Mouse (Mus musculus) midbrain, embryonic 13.5 days (tissue): ENCODE data around the gene Kdelr2. TPM values are rescaled to one million over a fixed set of nuclear protein-coding genes. Genes with fewer than 3 reads are reported as not detected.
"Not testable (repeated sequence)": the region's sequence is repeated elsewhere in the genome, so short reads cannot be mapped to it uniquely, and the experiment has no call there.

Experiments used
- ATAC-seq: fragments of 200-750 bp; cut with Nextera tagmentation; 2 replicates; pipeline ENCODE4 v1.8.0; 2017; ENCODE audit warnings: mild to moderate bottlenecking, moderate TSS enrichment, moderate library complexity
- H3K27ac ChIP-seq: fragments of 300-500 bp; sonication (generic); 2 replicates; pipeline ENCODE4 v1.5.1; 2015; ENCODE audit warnings: inconsistent platforms, mild to moderate bottlenecking, moderate library complexity
- H3K27me3 ChIP-seq: fragments of 300-500 bp; sonication (generic); 2 replicates; pipeline ENCODE4 v1.6.1; 2015; ENCODE audit warnings: mild to moderate bottlenecking, inconsistent platforms
- H3K36me3 ChIP-seq: fragments of 300-500 bp; sonication (generic); 2 replicates; pipeline ENCODE4 v1.6.1; 2015; ENCODE audit warnings: mild to moderate bottlenecking, inconsistent platforms
- H3K4me1 ChIP-seq: fragments of 300-500 bp; sonication (generic); replicated peaks from 2 replicates; pipeline ENCODE4 v1.6.1; 2015; ENCODE audit warnings: inconsistent platforms
- H3K4me2 ChIP-seq: fragments of 300-500 bp; sonication (generic); replicated peaks from 2 replicates; pipeline ENCODE4 v1.6.1; 2015; ENCODE audit warnings: moderate library complexity, mild to moderate bottlenecking, inconsistent platforms
- H3K4me3 ChIP-seq: fragments of 300-500 bp; sonication (generic); replicated peaks from 2 replicates; pipeline ENCODE4 v1.5.1; 2015; ENCODE audit warnings: mild to moderate bottlenecking, inconsistent platforms
- H3K9ac ChIP-seq: fragments of 300-500 bp; sonication (generic); replicated peaks from 2 replicates; pipeline ENCODE4 v1.6.1; 2015; ENCODE audit warnings: mild to moderate bottlenecking, inconsistent platforms
- H3K9me3 ChIP-seq: fragments of 300-500 bp; sonication (generic); 2 replicates; pipeline ENCODE4 v1.6.1; 2016; ENCODE audit warnings: mild to moderate bottlenecking, inconsistent platforms
- WGBS: fragments of 180-500 bp; shearing (Covaris S2); methylation state at CpG from one replicate; pipeline ENCODE4 v1.1.7; 2015; 5-methylcytosine and 5-hydroxymethylcytosine counted together
- polyA plus RNA-seq: library from polyadenylated mRNA; unstranded; fragments of >200 nt; fragmentation: Nextera tagmentation; extraction: Ambion mirVana; gene quantifications from 2 replicates; pipeline ENCODE4 v1.2.1, GENCODE M21; 2015

Kdelr2 gene
- polyA plus RNA-seq, 1 experiment from 2014 or later = 138 TPM

DNA sequence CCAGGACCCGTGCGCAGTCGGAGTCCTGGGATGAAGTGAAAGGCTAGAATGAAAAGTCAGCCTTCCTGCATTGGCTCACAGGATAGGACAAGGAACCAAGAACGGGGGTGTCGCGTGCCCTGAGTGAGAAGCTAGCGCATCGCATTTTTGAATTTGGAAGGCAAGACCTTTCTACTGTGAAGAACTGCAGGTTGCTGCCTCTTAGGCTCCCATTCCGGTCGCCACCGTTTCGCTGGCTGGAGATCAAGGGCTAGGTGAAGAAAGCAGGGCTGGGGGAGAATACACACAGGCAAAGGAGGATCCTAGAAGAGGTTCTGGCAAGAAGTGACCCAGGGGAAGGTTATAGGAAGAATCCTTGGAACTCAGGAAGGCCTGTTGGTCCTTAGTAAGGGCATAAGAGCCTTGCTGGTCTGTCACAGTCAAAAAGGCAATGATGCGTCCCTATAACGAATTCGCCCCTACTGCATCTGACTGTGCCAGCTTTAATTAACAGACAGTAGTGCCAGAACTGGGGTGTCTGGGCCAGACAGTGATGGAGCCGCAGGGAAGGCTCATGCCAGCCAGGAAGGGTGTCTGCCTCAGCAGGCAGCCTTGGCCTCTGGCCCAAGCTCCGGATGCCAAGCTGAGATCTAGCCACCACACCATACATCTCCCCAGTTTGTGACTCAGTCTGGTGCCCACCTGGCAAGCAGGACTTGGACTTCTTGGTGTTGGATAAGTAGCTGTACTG lies 33.1 kb upstream of the Kdelr2 start:
- H3K27ac ChIP-seq = no peak overlapping the region
- no peak overlapping the region for H3K9ac ChIP-seq
- peaks cover 15% of the 10 kb centered on the region for H3K4me1 ChIP-seq
- no peak for ATAC-seq
- H3K4me3 ChIP-seq = peak overlapping the region; percentile 32
- H3K27me3 ChIP-seq = peaks cover 90% of the 10 kb centered on the region
- H3K9me3 ChIP-seq = no peaks in the 10 kb centered on the region
- H3K36me3 ChIP-seq = no peaks in the 10 kb centered on the region
- peak overlapping the region; percentile 52 for H3K4me2 ChIP-seq
- WGBS = 26% methylated on average over 17 of the region's 17 CpGs

DNA sequence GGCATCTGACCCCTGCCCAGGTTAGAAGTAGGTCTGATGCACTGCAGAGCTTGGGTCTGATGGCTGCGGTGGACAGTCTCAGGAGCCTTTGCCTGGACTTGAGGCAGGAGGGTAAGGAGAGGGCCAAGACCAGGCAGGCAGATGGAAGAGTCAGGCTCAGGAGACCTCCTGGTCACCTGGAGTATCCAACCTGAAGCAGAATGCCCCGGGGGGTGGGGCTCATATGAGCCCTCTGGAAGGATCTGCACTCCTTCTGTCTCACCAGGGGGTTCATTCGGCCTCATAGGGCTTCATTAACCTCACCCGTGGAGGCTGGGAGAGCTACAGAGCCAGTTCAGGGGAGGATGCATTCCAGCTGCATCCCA lies 32.5 kb upstream of the Kdelr2 start:
- WGBS = 43% methylated on average over 4 of the region's 4 CpGs
- Histone ChIP-seq H3K4me1 (peaks cover 15% of the 10 kb centered on the region), H3K4me3 (no peak overlapping the region), H3K27ac (no peak overlapping the region), H3K36me3 (no peaks in the 10 kb centered on the region), H3K9me3 (no peaks in the 10 kb centered on the region), H3K27me3 (peaks cover 89% of the 10 kb centered on the region), H3K9ac (no peak overlapping the region), H3K4me2 (no peak overlapping the region)
- ATAC-seq = no peak; the same call in 1 of the 2 replicates

- H3K27me3 ChIP-seq = peaks cover 79% of the 10 kb centered on the region
- ATAC-seq = no peak
- 3% methylated on average over 35 of the region's 35 CpGs for WGBS
These were observed 30.8 kb upstream of the Kdelr2 start for GRCm38 (mm10) chr5:143372818-143373217.

DNA sequence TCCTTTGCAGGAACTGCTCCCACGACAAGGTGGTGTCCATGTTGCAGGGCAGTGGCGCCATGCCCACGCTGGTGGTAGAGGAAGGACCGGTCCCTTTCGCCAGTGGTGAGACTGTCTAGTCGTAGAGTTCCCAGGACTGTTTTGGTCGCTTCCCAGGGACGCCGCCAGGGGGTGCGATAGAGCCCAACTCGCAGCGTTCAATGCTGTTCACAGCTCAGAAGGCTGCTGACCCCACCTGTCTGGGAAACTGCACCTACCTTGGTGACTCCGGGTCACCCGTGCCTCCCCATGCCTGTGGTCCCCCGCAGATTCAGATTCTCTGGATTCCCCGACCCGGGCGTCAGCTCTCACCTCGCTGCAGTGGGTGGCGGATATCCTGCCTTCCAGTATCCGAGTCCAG lies 28.4 kb upstream of the Kdelr2 start:
- H3K27me3 ChIP-seq = peaks cover 55% of the 10 kb centered on the region
- peak overlapping the region; percentile 15; the same call in 1 of the 2 replicates for H3K4me3 ChIP-seq
- no peaks in the 10 kb centered on the region for H3K9me3 ChIP-seq
- peak overlapping the region; percentile 42 for H3K4me2 ChIP-seq
- no peaks in the 10 kb centered on the region for H3K36me3 ChIP-seq
- WGBS = 10% methylated on average over 21 of the region's 21 CpGs
- H3K27ac ChIP-seq = no peak overlapping the region
- ATAC-seq = 0 out of 2 replicates have a peak, but pooled peaks have one; percentile 14
- H3K9ac ChIP-seq = no peak overlapping the region
- peaks cover 7% of the 10 kb centered on the region; the same call in 1 of the 2 replicates for H3K4me1 ChIP-seq

More at GRCm38 (mm10) chr5:143372818-143373217, 30.8 kb upstream of the Kdelr2 start:
- no peaks in the 10 kb centered on the region for H3K9me3 ChIP-seq
- H3K27ac ChIP-seq = no peak overlapping the region
- peak overlapping the region; percentile 33 for H3K4me3 ChIP-seq
- peak overlapping the region; percentile 54 for H3K4me2 ChIP-seq
- H3K36me3 ChIP-seq = no peaks in the 10 kb centered on the region
- peaks cover 15% of the 10 kb centered on the region for H3K4me1 ChIP-seq
- H3K9ac ChIP-seq = 0 out of 2 replicates have a peak overlapping the region, but pooled peaks have one; percentile 49

- no peak for ATAC-seq
These were observed 27.5 kb upstream of the Kdelr2 start for GRCm38 (mm10) chr5:143376156-143376555.

DNA sequence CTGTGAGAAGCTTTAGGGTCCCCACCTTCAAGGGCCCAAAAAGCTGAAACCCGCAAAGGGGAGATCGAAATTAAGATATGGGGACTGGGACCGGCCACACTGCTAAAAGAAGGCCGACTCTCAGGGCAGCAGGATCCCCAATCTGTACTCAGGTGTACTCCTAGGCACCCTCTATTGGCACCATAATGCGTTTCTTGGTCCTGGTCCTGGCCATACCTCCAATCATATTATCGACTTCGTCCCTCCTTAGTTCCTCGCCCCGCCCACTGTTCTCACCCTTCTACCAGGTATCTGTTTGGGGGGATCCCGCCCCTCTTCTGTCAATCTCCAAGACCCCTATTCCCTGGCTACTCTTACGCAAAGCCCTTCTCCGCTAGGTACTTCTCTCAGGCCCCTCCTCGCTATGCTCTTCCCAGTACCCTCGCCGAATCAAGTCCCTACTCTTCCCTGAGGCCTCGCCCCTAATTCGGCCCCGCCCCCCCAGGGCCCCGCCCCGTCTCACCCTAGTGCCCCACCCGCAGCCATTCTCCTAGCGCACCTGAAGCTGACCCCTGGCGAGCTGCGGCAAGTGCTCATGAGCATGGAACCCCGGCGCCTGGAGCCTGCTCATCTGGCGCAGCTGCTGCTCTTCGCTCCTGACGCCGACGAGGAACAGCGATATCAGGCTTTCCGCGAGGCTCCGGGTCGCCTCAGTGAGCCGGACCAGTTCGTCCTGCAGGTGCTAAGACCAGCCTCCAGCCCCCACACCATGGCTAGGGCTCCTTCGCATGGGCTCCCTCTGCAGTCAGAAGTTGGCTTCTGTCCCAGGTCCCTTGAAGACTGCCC lies 16.6 kb upstream of the Kdelr2 start:
- WGBS = 9% methylated on average over 39 of the region's 39 CpGs
- peak overlapping the region; percentile 60 for H3K4me2 ChIP-seq
- H3K36me3 ChIP-seq = no peaks in the 10 kb centered on the region
- H3K9me3 ChIP-seq = no peaks in the 10 kb centered on the region
- peak overlapping the region; percentile 34 for H3K4me3 ChIP-seq
- H3K27me3 ChIP-seq = peaks cover 42% of the 10 kb centered on the region
- no peak overlapping the region for H3K27ac ChIP-seq
- peak overlapping the region; percentile 55; the same call in 1 of the 2 replicates for H3K9ac ChIP-seq
- peak; percentile 45; the same call in 1 of the 2 replicates for ATAC-seq
- H3K4me1 ChIP-seq = peaks cover 10% of the 10 kb centered on the region

More at GRCm38 (mm10) chr5:143376156-143376555, 27.5 kb upstream of the Kdelr2 start:
- Histone ChIP-seq H3K27ac (no peak overlapping the region), H3K9me3 (no peaks in the 10 kb centered on the region), H3K4me1 (peaks cover 3% of the 10 kb centered on the region; the same call in 1 of the 2 replicates), H3K27me3 (peaks cover 46% of the 10 kb centered on the region), H3K9ac (no peak overlapping the region), H3K4me3 (no peak overlapping the region), H3K36me3 (no peaks in the 10 kb centered on the region), H3K4me2 (no peak overlapping the region)
- 87% methylated on average over 4 of the region's 4 CpGs for WGBS

DNA sequence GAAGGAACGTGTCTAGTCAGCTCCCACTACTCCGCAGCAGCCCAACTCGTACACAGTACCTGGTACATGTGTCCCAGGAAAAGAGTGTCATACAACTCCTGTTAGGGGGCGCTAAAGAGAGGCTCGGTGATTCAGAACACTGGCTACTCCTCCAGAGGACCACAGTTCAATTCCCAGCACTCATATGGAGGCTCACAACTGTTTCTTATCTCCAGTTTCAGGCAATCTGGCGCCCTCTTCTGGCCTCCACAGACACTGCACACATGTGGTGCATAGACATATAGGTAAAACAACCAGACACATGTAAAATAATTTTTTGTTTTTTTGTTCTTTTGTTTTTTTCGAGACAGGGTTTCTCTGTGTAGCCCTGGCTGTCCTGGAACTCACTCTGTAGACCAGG lies 9.5 kb upstream of the Kdelr2 start:
- 0 out of 2 replicates have a peak, but pooled peaks cover under 1% of the 10 kb centered on the region for H3K27me3 ChIP-seq
- no peaks in the 10 kb centered on the region for H3K4me1 ChIP-seq
- H3K27ac ChIP-seq = no peak overlapping the region
- no peak for ATAC-seq
- no peak overlapping the region for H3K9ac ChIP-seq
- 81% methylated on average over 7 of the region's 7 CpGs for WGBS
- H3K4me3 ChIP-seq = no peak overlapping the region
- H3K36me3 ChIP-seq = 0 out of 2 replicates have a peak, but pooled peaks cover 3% of the 10 kb centered on the region
- H3K4me2 ChIP-seq = no peak overlapping the region
- no peaks in the 10 kb centered on the region for H3K9me3 ChIP-seq

GRCm38 (mm10) chr5:143394966-143395365 lies 8.7 kb upstream of the Kdelr2 start:
- H3K4me2 ChIP-seq, H3K27ac ChIP-seq, H3K4me3 ChIP-seq, H3K9me3 ChIP-seq, H3K27me3 ChIP-seq, H3K4me1 ChIP-seq, ATAC-seq, H3K36me3 ChIP-seq, H3K9ac ChIP-seq: not testable (repeated sequence)
- 91% methylated on average over 2 of the region's 2 CpGs for WGBS

DNA sequence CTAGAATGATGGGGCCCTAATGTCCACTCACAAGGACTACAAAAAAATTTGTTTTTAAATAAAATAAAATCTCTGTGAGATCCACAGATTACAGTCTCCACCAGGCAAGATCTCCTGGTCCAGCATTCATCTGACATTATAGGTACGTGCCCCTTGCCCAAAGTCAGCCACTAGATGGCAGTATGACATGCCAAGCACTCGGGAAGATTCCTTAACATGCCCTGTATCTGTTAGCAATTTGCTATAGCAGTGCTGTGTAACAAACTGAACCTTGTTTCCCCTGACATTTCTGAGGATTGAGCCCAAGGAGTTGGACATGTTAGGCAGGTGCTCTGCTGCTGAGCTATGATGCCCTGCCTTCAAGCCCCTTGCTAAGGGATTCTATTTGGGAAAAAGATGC lies 8.0 kb upstream of the Kdelr2 start:
- no peak for ATAC-seq
- Histone ChIP-seq H3K4me3 (no peak overlapping the region), H3K27ac (no peak overlapping the region), H3K9ac (no peak overlapping the region), H3K27me3 (no peaks in the 10 kb centered on the region), H3K4me2 (no peak overlapping the region), H3K9me3 (no peaks in the 10 kb centered on the region), H3K4me1 (no peaks in the 10 kb centered on the region), H3K36me3 (0 out of 2 replicates have a peak, but pooled peaks cover 3% of the 10 kb centered on the region)
- WGBS = 37% methylated on average over 2 of the region's 2 CpGs

DNA sequence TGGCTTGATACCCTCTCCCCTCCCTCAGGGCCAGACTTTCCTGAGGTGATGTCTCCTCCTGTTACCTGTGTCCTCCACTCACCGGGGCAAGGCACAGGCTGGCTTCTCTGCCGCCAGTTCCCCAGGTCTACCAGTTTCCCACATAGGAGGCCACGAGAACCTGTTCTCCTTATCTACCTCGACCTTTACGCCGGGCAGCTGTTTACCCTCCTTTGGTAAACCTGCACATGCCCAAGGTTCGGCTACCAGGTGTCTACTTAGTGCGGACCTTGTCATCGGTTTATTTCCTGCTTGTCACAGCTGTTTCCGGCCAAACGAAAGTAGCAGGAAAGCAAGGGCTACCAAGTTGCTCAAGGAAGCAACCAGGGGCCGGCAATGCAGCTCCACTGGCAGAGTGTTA lies 3.1 kb upstream of the Kdelr2 start:
- Histone ChIP-seq H3K4me2 (no peak overlapping the region), H3K27ac (no peak overlapping the region), H3K36me3 (0 out of 2 replicates have a peak, but pooled peaks cover 3% of the 10 kb centered on the region), H3K27me3 (no peaks in the 10 kb centered on the region), H3K4me3 (no peak overlapping the region), H3K4me1 (peaks cover 24% of the 10 kb centered on the region), H3K9me3 (no peaks in the 10 kb centered on the region), H3K9ac (no peak overlapping the region)
- WGBS = 94% methylated on average over 12 of the region's 12 CpGs
- ATAC-seq = no peak

DNA sequence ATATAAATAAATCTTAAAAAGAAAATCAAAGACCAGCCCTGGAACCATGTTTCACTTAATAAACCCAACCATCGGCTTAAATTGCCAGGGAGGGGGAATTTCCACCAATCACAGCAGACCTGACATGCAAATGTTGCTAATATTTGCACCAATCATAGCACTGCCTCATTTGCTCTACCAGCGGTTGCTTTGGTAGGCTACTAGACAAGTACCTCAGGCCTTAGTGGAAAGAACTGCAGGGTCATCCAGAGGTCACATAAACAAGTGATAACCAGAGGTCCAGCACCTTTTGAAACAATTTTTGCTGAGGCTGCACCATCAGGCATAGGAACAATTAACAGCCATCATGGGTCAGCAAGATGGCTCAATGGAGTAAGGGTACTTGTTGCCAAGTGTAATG lies 2.1 kb upstream of the Kdelr2 start:
- Histone ChIP-seq H3K4me2 (no peak overlapping the region), H3K9me3 (no peaks in the 10 kb centered on the region), H3K9ac (no peak overlapping the region), H3K36me3 (0 out of 2 replicates have a peak, but pooled peaks cover 10% of the 10 kb centered on the region), H3K27ac (no peak overlapping the region), H3K27me3 (no peaks in the 10 kb centered on the region), H3K4me3 (no peak overlapping the region), H3K4me1 (peaks cover 29% of the 10 kb centered on the region)
- no peak for ATAC-seq
- WGBS = 81% methylated on average over 2 of the region's 2 CpGs
